Mouse (Mus musculus) limb, embryonic 14.5 days (tissue): Measurements from ENCODE around the gene Tm4sf20. TPM values are rescaled to one million over a fixed set of nuclear protein-coding genes. Genes with fewer than 3 reads are reported as not detected.

Experiments
- ATAC-seq: fragments of 200-750 bp; cut with Nextera tagmentation; 2 replicates; pipeline ENCODE4 v1.8.0; 2017; ENCODE audit warnings: low read depth, moderate number of reproducible peaks, moderate TSS enrichment; ENCODE audit not compliant: low FRiP score
- DNase-seq: peaks from one replicate; pipeline ENCODE4 v3.0.0-alpha.2; 2015; ENCODE audit warnings: low spot score
- H3K27ac ChIP-seq: fragments of 300-500 bp; sonication (generic); replicated peaks from 2 replicates; pipeline ENCODE4 v1.5.1; 2014; ENCODE audit warnings: low read depth, mild to moderate bottlenecking, low read length, moderate library complexity, mixed read lengths
- H3K27me3 ChIP-seq: fragments of 300-500 bp; sonication (generic); 2 replicates; pipeline ENCODE4 v1.6.1; 2014; ENCODE audit warnings: low read length, mixed read lengths; ENCODE audit not compliant: control insufficient read depth, insufficient read depth
- H3K36me3 ChIP-seq: fragments of 300-500 bp; sonication (generic); 2 replicates; pipeline ENCODE4 v1.6.1; 2014; ENCODE audit warnings: mild to moderate bottlenecking, low read length, moderate library complexity, mixed read lengths; ENCODE audit not compliant: control insufficient read depth, insufficient read depth
- H3K4me1 ChIP-seq: fragments of 300-500 bp; sonication (generic); 2 replicates; pipeline ENCODE4 v1.6.1; 2014; ENCODE audit warnings: antibody characterized with exemption, low read length, mixed read lengths; ENCODE audit not compliant: control insufficient read depth, insufficient read depth
- H3K4me2 ChIP-seq: fragments of 300-500 bp; sonication (generic); replicated peaks from 2 replicates; pipeline ENCODE4 v1.6.1; 2014; ENCODE audit warnings: low read depth, mild to moderate bottlenecking, low read length, moderate library complexity; ENCODE audit not compliant: severe bottlenecking
- H3K4me3 ChIP-seq: fragments of 300-500 bp; sonication (generic); replicated peaks from 2 replicates; pipeline ENCODE4 v1.5.1; 2014; ENCODE audit warnings: low read length
- H3K9ac ChIP-seq: fragments of 300-500 bp; sonication (generic); 2 replicates; pipeline ENCODE4 v1.6.1; 2014; ENCODE audit warnings: mild to moderate bottlenecking, low read depth, low read length, moderate library complexity; ENCODE audit not compliant: severe bottlenecking
- H3K9me3 ChIP-seq: fragments of 300-500 bp; sonication (generic); 2 replicates; pipeline ENCODE4 v1.6.1; 2016; ENCODE audit warnings: low read length; ENCODE audit not compliant: control insufficient read depth
- POLR2A ChIP-seq: fragments of 200-500 bp; IDR thresholded peaks from 2 replicates; pipeline ENCODE4 v1.8.0; 2012; ENCODE audit warnings: inconsistent platforms, mild to moderate bottlenecking, moderate library complexity, borderline replicate concordance; ENCODE audit not compliant: insufficient read depth, insufficient read length; ENCODE audit errors: extremely low read depth
- WGBS: fragments of 180-500 bp; shearing (Covaris S2); extraction: QIAGEN DNeasy Blood & Tissue Kit; methylation state at CpG from one replicate; pipeline ENCODE4 v1.1.7; 2014; 5-methylcytosine and 5-hydroxymethylcytosine counted together
- polyA plus RNA-seq, 2 experiments: library from polyadenylated mRNA; depleted of rRNA in 1 of 2; stranded (reverse) in 1 of 2; unstranded in 1 of 2; fragments of >200 nt; fragmentation: Nextera tagmentation in 1 of 2; extraction: Ambion mirVana in 1 of 2; gene quantifications; 2 replicates each; pipeline versions ENCODE4 v1.2.1 to v1.2.3; 2012 to 2014

The Tm4sf20 gene
- polyA plus RNA-seq, 2 experiments, result not detected

DNA sequence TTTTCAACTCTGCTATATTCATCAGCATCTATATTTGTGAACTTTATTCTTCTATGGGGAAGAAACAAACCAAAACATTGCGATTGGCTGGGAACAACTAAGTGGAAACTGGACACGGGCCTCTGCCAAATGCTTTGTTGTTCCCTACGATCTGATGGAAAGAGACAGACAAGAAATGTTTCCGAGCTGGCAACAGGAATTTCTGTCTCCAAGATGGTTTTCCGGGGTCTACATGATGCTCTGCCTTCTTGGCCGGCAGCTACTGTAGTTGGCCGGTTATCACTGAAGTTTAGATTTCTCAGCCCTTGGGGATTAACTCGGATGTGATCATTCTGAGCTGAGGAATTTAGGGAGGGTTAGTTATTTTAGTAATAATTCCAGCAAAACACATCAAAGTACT lies 38.1 kb upstream of the Tm4sf20 start:
- DNase-seq (no peak), ATAC-seq (no peak)
- TF ChIP-seq POLR2A, result no peak
- 80% methylated on average over 8 of the region's 8 CpGs for WGBS
- Histone ChIP-seq H3K27me3 (no peaks in the 10 kb centered on the region), H3K9ac (no peak overlapping the region), H3K4me1 (no peaks in the 10 kb centered on the region), H3K4me3 (no peak overlapping the region), H3K27ac (no peak overlapping the region), H3K4me2 (no peak overlapping the region), H3K9me3 (no peaks in the 10 kb centered on the region), H3K36me3 (no peaks in the 10 kb centered on the region)

DNA sequence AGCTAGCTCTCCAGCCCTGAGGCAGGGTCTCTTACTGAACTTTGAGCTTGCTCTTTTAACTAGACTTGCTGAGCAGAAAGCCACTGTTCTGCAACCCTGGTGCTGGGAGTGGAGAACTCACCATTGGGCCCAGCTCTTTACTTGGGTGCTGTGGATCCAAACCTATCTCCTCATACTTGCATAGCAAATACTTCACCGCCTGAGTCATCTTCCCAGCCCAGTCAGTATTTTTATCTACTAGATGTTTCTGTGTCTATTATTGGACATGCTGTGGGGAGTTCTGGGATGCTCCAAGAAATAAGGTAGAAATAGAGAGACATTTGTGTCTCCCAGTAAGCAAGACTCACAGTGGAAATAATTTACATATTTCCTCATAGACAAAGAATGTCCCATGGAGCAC lies 35.8 kb upstream of the Tm4sf20 start:
- Histone ChIP-seq H3K9me3 (no peaks in the 10 kb centered on the region), H3K27ac (no peak overlapping the region), H3K27me3 (no peaks in the 10 kb centered on the region), H3K9ac (no peak overlapping the region), H3K4me3 (no peak overlapping the region), H3K4me2 (no peak overlapping the region), H3K4me1 (no peaks in the 10 kb centered on the region), H3K36me3 (no peaks in the 10 kb centered on the region)
- TF ChIP-seq POLR2A, result no peak
- 96% methylated on average over 1 of the region's 1 CpGs for WGBS
- DNase-seq, result no peak
- no peak for ATAC-seq

DNA sequence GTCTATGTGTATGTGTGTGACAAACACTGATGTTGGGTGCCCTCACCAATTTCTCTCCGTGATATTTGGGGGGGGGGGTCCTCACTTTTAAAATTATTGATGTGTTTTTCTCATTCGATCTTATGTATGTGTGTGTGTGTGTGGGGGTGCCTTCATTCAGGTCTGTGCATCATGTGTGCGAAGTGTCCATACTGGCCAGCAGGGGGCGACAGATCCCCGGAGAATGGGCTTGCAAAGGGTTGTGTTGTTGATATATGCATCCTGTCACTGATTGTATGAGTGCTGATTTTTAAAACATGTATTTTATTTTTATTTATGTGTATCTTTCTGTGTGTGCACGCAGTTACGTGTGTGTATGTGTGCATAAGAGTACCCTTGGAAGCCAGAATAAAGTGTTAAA lies 35.3 kb upstream of the Tm4sf20 start:
- no peaks in the 10 kb centered on the region for H3K9me3 ChIP-seq
- no peak for TF ChIP-seq POLR2A
- no peak overlapping the region for H3K9ac ChIP-seq
- DNase-seq (no peak), ATAC-seq (no peak)
- H3K4me1 ChIP-seq, result no peaks in the 10 kb centered on the region
- no peaks in the 10 kb centered on the region for H3K27me3 ChIP-seq
- no peak overlapping the region for H3K27ac ChIP-seq
- 77% methylated on average over 7 of the region's 7 CpGs for WGBS
- no peak overlapping the region for H3K4me3 ChIP-seq
- no peaks in the 10 kb centered on the region for H3K36me3 ChIP-seq
- no peak overlapping the region for H3K4me2 ChIP-seq

DNA sequence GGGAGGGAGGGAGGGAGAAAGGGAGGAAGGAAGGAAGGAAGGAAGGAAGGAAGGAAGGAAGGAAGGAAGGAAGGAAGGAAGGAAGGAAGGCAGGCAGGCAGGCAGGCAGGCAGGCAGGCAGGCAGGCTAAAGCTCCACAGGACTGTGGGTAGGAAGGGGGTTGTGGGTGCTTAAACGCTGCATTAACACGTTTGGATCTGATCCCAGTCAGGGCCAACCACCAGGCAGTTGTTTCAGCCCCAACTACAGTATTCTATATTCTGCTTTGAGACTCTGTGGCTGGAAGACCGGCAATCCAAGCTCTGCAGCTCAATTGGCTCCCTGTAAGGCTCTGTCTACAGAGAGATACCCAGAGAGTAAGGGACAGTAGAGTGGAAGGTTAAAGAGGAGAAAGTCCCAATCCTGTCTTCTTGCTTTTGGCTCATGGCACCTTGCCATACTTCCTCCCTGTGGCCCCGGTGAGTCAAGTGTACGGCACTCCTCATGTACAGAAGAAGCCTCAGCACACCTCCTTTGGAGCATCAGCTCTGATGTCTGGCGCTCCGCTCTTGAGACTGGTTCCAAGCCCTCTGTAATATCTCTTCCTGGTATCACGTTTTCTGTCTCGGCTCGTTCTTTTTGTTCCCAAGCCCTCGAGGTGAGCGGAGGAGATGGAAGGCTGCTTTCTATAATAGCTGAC lies 33.0 kb upstream of the Tm4sf20 start:
- H3K4me2 ChIP-seq, result no peak overlapping the region
- H3K4me3 ChIP-seq, result no peak overlapping the region
- no peaks in the 10 kb centered on the region for H3K4me1 ChIP-seq
- no peaks in the 10 kb centered on the region for H3K27me3 ChIP-seq
- 75% methylated on average over 12 of the region's 12 CpGs for WGBS
- H3K9me3 ChIP-seq, result no peaks in the 10 kb centered on the region
- no peaks in the 10 kb centered on the region for H3K36me3 ChIP-seq
- no peak for TF ChIP-seq POLR2A
- no peak for ATAC-seq
- no peak for DNase-seq
- no peak overlapping the region for H3K27ac ChIP-seq
- no peak overlapping the region for H3K9ac ChIP-seq

DNA sequence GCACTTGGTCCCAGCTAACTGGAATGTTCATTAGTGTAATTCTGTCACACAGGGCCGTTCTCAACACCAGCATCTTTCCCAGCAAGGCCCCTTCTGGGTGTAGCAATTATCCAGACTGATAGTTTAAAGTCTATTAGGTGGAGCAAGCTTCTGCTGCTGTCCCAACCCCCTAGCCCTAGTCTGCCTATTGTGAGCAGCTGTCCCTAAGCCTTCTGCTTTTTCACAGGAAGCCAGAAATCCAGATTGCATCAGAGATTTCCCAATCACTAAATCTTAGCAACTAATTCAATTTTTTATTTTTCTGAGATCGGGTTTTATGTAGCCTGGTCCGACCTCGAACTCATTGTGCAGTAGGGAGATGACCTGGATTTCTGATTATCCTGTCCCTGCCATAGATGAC lies 30.7 kb upstream of the Tm4sf20 start:
- Histone ChIP-seq H3K4me1 (no peaks in the 10 kb centered on the region), H3K4me2 (no peak overlapping the region), H3K4me3 (no peak overlapping the region), H3K27ac (no peak overlapping the region), H3K36me3 (no peaks in the 10 kb centered on the region), H3K9me3 (no peaks in the 10 kb centered on the region), H3K27me3 (no peaks in the 10 kb centered on the region), H3K9ac (no peak overlapping the region)
- DNase-seq (no peak), ATAC-seq (no peak)
- WGBS, result 74% methylated on average over 4 of the region's 4 CpGs
- no peak for TF ChIP-seq POLR2A

DNA sequence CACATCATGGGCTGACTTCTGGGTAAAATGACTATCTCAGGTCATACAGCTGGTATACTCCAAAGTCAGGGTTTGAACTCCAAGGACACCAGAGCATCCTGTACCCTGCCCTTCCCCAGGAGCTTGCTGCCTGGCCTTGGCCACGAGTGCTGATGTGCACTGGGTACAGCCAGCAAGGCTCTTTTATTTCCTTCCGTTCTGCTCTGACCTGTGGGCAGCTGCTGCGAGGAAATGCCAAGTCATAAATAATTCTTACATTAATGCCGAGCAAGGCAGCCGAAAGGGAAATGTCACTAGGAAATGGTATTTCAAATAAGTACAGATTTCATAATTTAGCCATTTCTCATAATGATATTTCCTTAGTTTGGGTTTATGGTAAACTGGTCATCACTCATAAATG lies 30.0 kb upstream of the Tm4sf20 start:
- Histone ChIP-seq H3K27me3 (no peaks in the 10 kb centered on the region), H3K9me3 (no peaks in the 10 kb centered on the region), H3K4me1 (no peaks in the 10 kb centered on the region), H3K4me3 (no peak overlapping the region), H3K9ac (no peak overlapping the region), H3K27ac (no peak overlapping the region), H3K4me2 (no peak overlapping the region), H3K36me3 (no peaks in the 10 kb centered on the region)
- no peak for ATAC-seq
- no peak for DNase-seq
- no peak for TF ChIP-seq POLR2A
- 32% methylated on average over 5 of the region's 5 CpGs for WGBS
